Mouse (Mus musculus) forebrain, embryonic 11.5 days (tissue): ENCODE data around the gene Vps16. TPM values are rescaled to one million over a fixed set of nuclear protein-coding genes. Genes with fewer than 3 reads are reported as not detected.
A peak's percentile ranks its signal among the peaks of the same experiment; 100 is the strongest.

Experiments used
- ATAC-seq: fragments of 200-750 bp; cut with Nextera tagmentation; replicated peaks from 2 replicates; pipeline ENCODE4 v1.8.0; 2017; ENCODE audit warnings: moderate TSS enrichment; ENCODE audit not compliant: low FRiP score
- DNase-seq: peaks from one replicate; pipeline ENCODE4 v3.0.0-alpha.2; 2017; ENCODE audit warnings: low spot score
- H3K27ac ChIP-seq: fragments of 300-500 bp; sonication (generic); 2 replicates; pipeline ENCODE4 v1.5.1; 2014; ENCODE audit warnings: low read depth, low read length
- H3K27me3 ChIP-seq: fragments of 300-500 bp; sonication (generic); 2 replicates; pipeline ENCODE4 v1.6.1; 2014; ENCODE audit warnings: mild to moderate bottlenecking, low read length, mixed read lengths; ENCODE audit not compliant: control insufficient read depth, insufficient read depth
- H3K36me3 ChIP-seq: fragments of 300-500 bp; sonication (generic); 2 replicates; pipeline ENCODE4 v1.6.1; 2014; ENCODE audit warnings: mild to moderate bottlenecking, low read length, moderate library complexity, mixed read lengths; ENCODE audit not compliant: control insufficient read depth, insufficient read depth
- H3K4me1 ChIP-seq: fragments of 300-500 bp; sonication (generic); replicated peaks from 2 replicates; pipeline ENCODE4 v1.6.1; 2014; ENCODE audit warnings: low read length, mixed read lengths; ENCODE audit not compliant: control insufficient read depth, insufficient read depth
- H3K4me2 ChIP-seq: fragments of 300-500 bp; sonication (generic); 2 replicates; pipeline ENCODE4 v1.6.1; 2014; ENCODE audit warnings: low read depth, mild to moderate bottlenecking, low read length, moderate library complexity, mixed read lengths; ENCODE audit not compliant: severe bottlenecking
- H3K4me3 ChIP-seq: fragments of 300-500 bp; sonication (generic); 2 replicates; pipeline ENCODE4 v1.5.1; 2014; ENCODE audit warnings: low read depth, low read length
- H3K9ac ChIP-seq: fragments of 300-500 bp; sonication (generic); 2 replicates; pipeline ENCODE4 v1.6.1; 2014; ENCODE audit warnings: low read length
- H3K9me3 ChIP-seq: fragments of 300-500 bp; sonication (generic); 2 replicates; pipeline ENCODE4 v1.6.1; 2016; ENCODE audit warnings: low read length, mixed read lengths; ENCODE audit not compliant: control insufficient read depth
- WGBS: fragments of 180-500 bp; shearing (Covaris S2); extraction: QIAGEN DNeasy Blood & Tissue Kit; methylation state at CpG from one replicate; pipeline ENCODE4 v1.1.7; 2014; 5-methylcytosine and 5-hydroxymethylcytosine counted together
- polyA plus RNA-seq: library from polyadenylated mRNA; unstranded; fragments of >200 nt; fragmentation: Nextera tagmentation; extraction: Ambion mirVana; gene quantifications from 2 replicates; pipeline ENCODE4 v1.2.1, GENCODE M21; 2014

Vps16 gene
- polyA plus RNA-seq, 1 experiment from 2014 or later, result 95.8 TPM

- no peaks in the 10 kb centered on the region; the same call in 1 of the 2 replicates for H3K36me3 ChIP-seq
- peak; percentile 54 for DNase-seq
- no peak overlapping the region for H3K27ac ChIP-seq
- ATAC-seq, result 0 out of 2 replicates have a peak, but pooled peaks have one; percentile 5
- H3K4me3 ChIP-seq, result peak overlapping the region; percentile 77
- H3K4me1 ChIP-seq, result peaks cover 4% of the 10 kb centered on the region; the same call in 1 of the 2 replicates
- H3K9me3 ChIP-seq, result no peaks in the 10 kb centered on the region
- WGBS, result 7% methylated on average over 17 of the region's 17 CpGs
- H3K27me3 ChIP-seq, result 0 out of 2 replicates have a peak, but pooled peaks cover 2% of the 10 kb centered on the region
- H3K4me2 ChIP-seq, result peak overlapping the region; percentile 77
- H3K9ac ChIP-seq, result peak overlapping the region; percentile 82
These were observed 25.1 kb downstream of the Vps16 start for GRCm38 (mm10) chr2:130449021-130449793.

GRCm38 (mm10) chr2:130449794-130450433, 25.8 kb downstream of the Vps16 start, which contains the start of gene Ptpra:
TSS of gene Ptpra (plus strand) at chr2:130450278.
- H3K4me1 ChIP-seq, result peaks cover 4% of the 10 kb centered on the region; the same call in 1 of the 2 replicates
- peak within 1 kb of the TSS; percentile 77 for H3K4me3 ChIP-seq
- no peaks in the 10 kb centered on the region; the same call in 1 of the 2 replicates for H3K36me3 ChIP-seq
- no peaks in the 10 kb centered on the region for H3K9me3 ChIP-seq
- peak within 1 kb of the TSS; percentile 58; the same call in 1 of the 2 replicates for H3K27ac ChIP-seq
- WGBS, result 1% methylated on average over 34 of the region's 50 CpGs
- H3K9ac ChIP-seq, result peak within 1 kb of the TSS; percentile 82
- H3K27me3 ChIP-seq, result 0 out of 2 replicates have a peak, but pooled peaks cover 2% of the 10 kb centered on the region
- peak within 1 kb of the TSS; percentile 77 for H3K4me2 ChIP-seq
- peak; percentile 97 for ATAC-seq
- peak; percentile 93 for DNase-seq

- Histone ChIP-seq H3K4me1 (peaks cover 4% of the 10 kb centered on the region; the same call in 1 of the 2 replicates), H3K36me3 (no peaks in the 10 kb centered on the region), H3K4me3 (peak overlapping the region; percentile 77), H3K9me3 (no peaks in the 10 kb centered on the region), H3K4me2 (peak overlapping the region; percentile 77), H3K27ac (peak overlapping the region; percentile 58; the same call in 1 of the 2 replicates), H3K27me3 (0 out of 2 replicates have a peak, but pooled peaks cover 2% of the 10 kb centered on the region), H3K9ac (peak overlapping the region; percentile 82)
- ATAC-seq, result peak; percentile 86
- WGBS, result under 1% methylated on average over 39 of the region's 47 CpGs
- peak; percentile 79 for DNase-seq
These were observed 26.3 kb downstream of the Vps16 start for GRCm38 (mm10) chr2:130450434-130450796.

GRCm38 (mm10) chr2:130451086-130451726, 27.1 kb downstream of the Vps16 start:
- Histone ChIP-seq H3K4me3 (peak overlapping the region; percentile 77), H3K36me3 (no peaks in the 10 kb centered on the region), H3K4me1 (peaks cover 4% of the 10 kb centered on the region; the same call in 1 of the 2 replicates), H3K27me3 (0 out of 2 replicates have a peak, but pooled peaks cover 2% of the 10 kb centered on the region), H3K9me3 (no peaks in the 10 kb centered on the region), H3K4me2 (peak overlapping the region; percentile 77), H3K27ac (no peak overlapping the region), H3K9ac (peak overlapping the region; percentile 82)
- ATAC-seq (no peak), DNase-seq (no peak)
- 71% methylated on average over 14 of the region's 14 CpGs for WGBS

- no peak for ATAC-seq
- peak overlapping the region; percentile 77; the same call in 1 of the 2 replicates for H3K4me3 ChIP-seq
- H3K9ac ChIP-seq, result peak overlapping the region; percentile 82; the same call in 1 of the 2 replicates
- H3K27ac ChIP-seq, result no peak overlapping the region
- H3K4me1 ChIP-seq, result peaks cover 4% of the 10 kb centered on the region; the same call in 1 of the 2 replicates
- WGBS, result 72% methylated on average over 3 of the region's 3 CpGs
- no peak for DNase-seq
- no peak overlapping the region for H3K4me2 ChIP-seq
- no peaks in the 10 kb centered on the region for H3K9me3 ChIP-seq
- 0 out of 2 replicates have a peak, but pooled peaks cover 2% of the 10 kb centered on the region for H3K27me3 ChIP-seq
- H3K36me3 ChIP-seq, result no peaks in the 10 kb centered on the region
These were observed 27.6 kb downstream of the Vps16 start for GRCm38 (mm10) chr2:130451727-130452090.

GRCm38 (mm10) chr2:130452266-130452665, 28.1 kb downstream of the Vps16 start:
- H3K4me1 ChIP-seq, result peaks cover 4% of the 10 kb centered on the region; the same call in 1 of the 2 replicates
- WGBS, result 64% methylated on average over 2 of the region's 2 CpGs
- DNase-seq (no peak), ATAC-seq (no peak)
- H3K9ac ChIP-seq, result no peak overlapping the region
- H3K27me3 ChIP-seq, result 0 out of 2 replicates have a peak, but pooled peaks cover 2% of the 10 kb centered on the region
- H3K9me3 ChIP-seq, result no peaks in the 10 kb centered on the region
- H3K4me3 ChIP-seq, result no peak overlapping the region
- H3K36me3 ChIP-seq, result no peaks in the 10 kb centered on the region
- no peak overlapping the region for H3K27ac ChIP-seq
- no peak overlapping the region for H3K4me2 ChIP-seq

GRCm38 (mm10) chr2:130453421-130453820, 29.3 kb downstream of the Vps16 start:
- 80% methylated on average over 6 of the region's 6 CpGs for WGBS
- no peak overlapping the region for H3K4me2 ChIP-seq
- DNase-seq, result no peak
- peaks cover 4% of the 10 kb centered on the region; the same call in 1 of the 2 replicates for H3K4me1 ChIP-seq
- H3K9ac ChIP-seq, result no peak overlapping the region
- no peak overlapping the region for H3K27ac ChIP-seq
- ATAC-seq, result no peak
- no peaks in the 10 kb centered on the region for H3K36me3 ChIP-seq
- no peak overlapping the region for H3K4me3 ChIP-seq
- H3K9me3 ChIP-seq, result no peaks in the 10 kb centered on the region
- 0 out of 2 replicates have a peak, but pooled peaks cover under 1% of the 10 kb centered on the region for H3K27me3 ChIP-seq

GRCm38 (mm10) chr2:130454748-130455370, 30.7 kb downstream of the Vps16 start:
- DNase-seq (no peak), ATAC-seq (no peak)
- Histone ChIP-seq H3K4me3 (no peak overlapping the region), H3K27ac (no peak overlapping the region), H3K4me2 (no peak overlapping the region), H3K9ac (no peak overlapping the region), H3K9me3 (no peaks in the 10 kb centered on the region), H3K4me1 (peaks cover 4% of the 10 kb centered on the region; the same call in 1 of the 2 replicates), H3K27me3 (no peaks in the 10 kb centered on the region), H3K36me3 (no peaks in the 10 kb centered on the region)
- WGBS, result 87% methylated on average over 6 of the region's 6 CpGs
